ENCODE assay signal across 8 mouse cellular contexts in the genomic region with DNA sequence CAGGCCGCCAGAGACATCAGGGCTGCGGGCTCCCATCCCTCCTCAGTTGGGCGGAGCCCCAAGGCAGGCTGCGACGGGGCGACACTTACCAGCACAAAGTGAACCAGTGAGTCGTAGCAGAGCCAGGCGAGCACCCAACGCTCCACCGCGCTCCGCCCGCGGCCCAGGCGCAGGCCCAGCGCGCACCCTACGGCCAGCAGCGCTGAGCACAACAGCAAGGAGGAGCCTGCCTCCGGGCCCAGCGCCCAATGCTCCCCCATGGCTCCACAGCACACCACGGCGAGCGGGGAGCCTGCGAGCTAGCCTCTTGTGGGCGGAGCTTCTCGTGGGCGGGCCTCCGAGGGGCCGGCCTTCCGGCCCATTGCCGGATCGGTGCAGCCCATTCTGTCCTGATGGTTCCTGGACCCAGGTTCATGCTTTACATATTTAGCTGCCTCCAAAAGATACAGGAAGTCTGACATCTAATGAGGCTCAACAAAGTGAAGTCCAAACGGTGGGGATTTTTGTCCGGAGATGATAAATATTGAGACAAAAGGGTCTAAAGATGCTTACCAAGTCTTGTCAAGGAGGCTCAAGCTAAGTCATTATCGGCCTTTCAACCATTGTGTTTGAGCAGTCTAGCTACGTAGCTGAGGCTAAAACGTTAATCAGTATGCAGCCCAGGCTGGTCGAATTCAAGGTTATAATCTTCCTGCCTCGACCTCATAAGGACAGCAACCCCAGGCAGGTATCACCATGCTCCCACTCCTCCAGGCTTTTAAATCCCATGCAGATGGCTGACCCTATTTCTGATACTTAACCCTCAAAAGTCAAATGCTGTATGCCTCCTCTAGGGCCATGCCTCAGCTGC. TPM values are rescaled to one million over a fixed set of nuclear protein-coding genes. Genes with fewer than 3 reads are reported as not detected.
DNase-seq lines count a peak whose midpoint lies in the region; ATAC-seq lines count a peak whose summit lies in the region.

A gene (minus strand): TSS at position 309 of the 850 bp plus-strand sequence.

- peaks cover 12% of the 10 kb centered on the region; the same call in 1 of the 2 replicates for H3K4me1 ChIP-seq in intestine, embryonic 14.5 days (replicated peaks; ENCODE audit: control insufficient read depth, insufficient read depth, low read length)

- H3K27ac ChIP-seq in intestine, embryonic 14.5 days (ENCODE audit: low read depth), result peak within 1 kb of the TSS; percentile 78

- peak within 1 kb of the TSS; percentile 64 for H3K4me3 ChIP-seq in intestine, embryonic 14.5 days (ENCODE audit: low read depth, low read length)

- peak within 1 kb of the TSS; percentile 55 for H3K4me2 ChIP-seq in intestine, embryonic 14.5 days (ENCODE audit: low read length)

- intact Hi-C loops in gastrocnemius, postnatal 14 days (cut with DNase I; ENCODE audit: low total_unique reads), result no loop called here
- intact Hi-C loops in left cerebral cortex, postnatal 14 days (cut with DNase I), result loop anchor here (5.0 kb wide), 1 partner anchor 77 kb away; a partner anchor contains a TSS

- H3K9ac ChIP-seq in intestine, embryonic 14.5 days (ENCODE audit: low read length), result peak within 1 kb of the TSS; percentile 67

- no peaks in the 10 kb centered on the region; the same call in 1 of the 2 replicates for H3K36me3 ChIP-seq in intestine, embryonic 14.5 days (ENCODE audit: control insufficient read depth, insufficient read depth, low read length)

- H3K27me3 ChIP-seq in intestine, embryonic 14.5 days (replicated peaks; ENCODE audit: control insufficient read depth, insufficient read depth, low read length), result no peaks in the 10 kb centered on the region

- DNase-seq in adipocyte (ENCODE audit: low spot score), result peak; percentile 94
- DNase-seq in embryo, embryonic 10 days (ENCODE audit: low spot score), result peak; percentile 88
- DNase-seq in gastrocnemius, postnatal 14 days, result peak; percentile 96
- peak; percentile 90 for DNase-seq in intestine, embryonic 14.5 days (ENCODE audit: low spot score)
- peak; percentile 87 to 88 for DNase-seq in left cerebral cortex, postnatal 14 days (ENCODE audit: low spot score in 2 of 2)
- peak; percentile 86 for DNase-seq in mesoderm, embryonic 11.5 days (ENCODE audit: low read depth, low spot score)
- DNase-seq in right cerebral cortex, postnatal 36 days (ENCODE audit: low spot score in 2 of 2), result peak; percentile 85 to 90
- DNase-seq in yolk sac, embryonic 10.5 days (ENCODE audit: low spot score), result peak; percentile 91

- peak; percentile 91 for ATAC-seq in intestine, embryonic 14.5 days (replicated peaks; ENCODE audit: low FRiP score, low TSS enrichment, low read depth)

- 1% methylated on average over 40 of the region's 40 CpGs for WGBS in intestine, embryonic 14.5 days

- no peaks in the 10 kb centered on the region for H3K9me3 ChIP-seq in intestine, embryonic 14.5 days (ENCODE audit: control insufficient read depth, low read length)

RNA-seq across cellular contexts. Expression of the gene that starts here (rescaled TPM):
- 1 to 10 TPM; 1.8 to 1.9 TPM for total RNA-seq in gastrocnemius, postnatal 14 days (2021)
- 8.0 and 9.2 TPM in 2 replicates for polyA plus RNA-seq in intestine, embryonic 14.5 days (2014; fragmentation: Nextera tagmentation; extraction: Ambion mirVana)
- total RNA-seq in left cerebral cortex, postnatal 14 days (2021), result 1 to 10 TPM; 4.3 to 4.5 TPM

Comparison
In these comparisons a context has a peak if more than half of its experiments do, and no peak if none do; other contexts are left out.
1. Peak in every context shown above with its lines: DNase-seq, ATAC-seq, H3K4me3 ChIP-seq and H3K27ac ChIP-seq.